Mouse (Mus musculus) MEL (cell line): ENCODE results near the gene Galt. TPM values are rescaled to one million over a fixed set of nuclear protein-coding genes. Genes with fewer than 3 reads are reported as not detected.
"Not testable (repeated sequence)": the region's sequence is repeated elsewhere in the genome, so short reads cannot be mapped to it uniquely, and the experiment has no call there.

Experiments
- DNase-seq: peaks from one replicate; pipeline ENCODE4 v3.0.0; 2011; ENCODE audit warnings: low read depth, low spot score
- H3K27ac ChIP-seq: 2 replicates; pipeline ENCODE4 v1.5.1; 2012; ENCODE audit warnings: low read depth, mild to moderate bottlenecking, control low read depth, low read length, moderate library complexity; ENCODE audit not compliant: control insufficient read depth
- H3K27me3 ChIP-seq, 2 experiments: fragments of 150-350 bp in 1 of 2; sonication (generic) in 1 of 2; 2 replicates each; pipeline ENCODE4 v1.6.1; 2012; ENCODE audit warnings: low read length in 2 of 2, mild to moderate bottlenecking in 2 of 2, improper control_type of control experiment in 1 of 2, moderate library complexity in 1 of 2; ENCODE audit not compliant: insufficient read depth in 2 of 2, control insufficient read depth in 1 of 2
- H3K36me3 ChIP-seq, 2 experiments: 2 replicates each; pipeline ENCODE4 v1.6.1; 2012 to 2014; ENCODE audit warnings: low read length in 2 of 2, improper control_type of control experiment in 1 of 2, inconsistent platforms in 1 of 2, mild to moderate bottlenecking in 1 of 2; ENCODE audit not compliant: insufficient read depth in 2 of 2, control insufficient read depth in 1 of 2
- H3K4me1 ChIP-seq, 2 experiments: fragments of 150-350 bp in 1 of 2; sonication (generic) in 1 of 2; 2 replicates each; pipeline ENCODE4 v1.6.1; 2012; ENCODE audit warnings: low read length in 2 of 2, improper control_type of control experiment in 1 of 2, mild to moderate bottlenecking in 1 of 2; ENCODE audit not compliant: insufficient read depth in 2 of 2, control insufficient read depth in 1 of 2
- H3K4me3 ChIP-seq, 2 experiments: fragments of 150-350 bp in 1 of 2; sonication (generic) in 1 of 2; 2 replicates each; pipeline ENCODE4 v1.5.1; 2012; ENCODE audit warnings: low read depth in 2 of 2, low read length in 2 of 2, mild to moderate bottlenecking in 2 of 2, moderate library complexity in 2 of 2, control low read depth in 1 of 2, improper control_type of control experiment in 1 of 2; ENCODE audit not compliant: control insufficient read depth in 1 of 2, insufficient read depth in 1 of 2
- H3K79me2 ChIP-seq: 2 replicates; pipeline ENCODE4 v1.6.1; 2012; ENCODE audit warnings: mild to moderate bottlenecking, low read length, moderate library complexity; ENCODE audit not compliant: control insufficient read depth, poor library complexity, insufficient read depth
- H3K9ac ChIP-seq: 2 replicates; pipeline ENCODE4 v1.6.1; 2012; ENCODE audit warnings: low read depth, mild to moderate bottlenecking, control low read depth, low read length, moderate library complexity; ENCODE audit not compliant: control insufficient read depth, poor library complexity, severe bottlenecking
- H3K9me3 ChIP-seq: fragments of 150-350 bp; sonication (generic); replicated peaks from 2 replicates; pipeline ENCODE4 v1.6.1; 2012; ENCODE audit warnings: mild to moderate bottlenecking, low read length, improper control_type of control experiment, moderate library complexity; ENCODE audit not compliant: insufficient read depth
- ZKSCAN1 ChIP-seq: IDR thresholded peaks from 2 replicates; pipeline ENCODE4 v1.6.1; 2012; ENCODE audit warnings: low read depth, mild to moderate bottlenecking, inconsistent platforms, low read length, improper control_type of control experiment, moderate library complexity
- ZNF384 ChIP-seq: IDR thresholded peaks from 2 replicates; pipeline ENCODE4 v1.6.1; 2012; ENCODE audit warnings: low read depth, mild to moderate bottlenecking, inconsistent platforms, low read length, improper control_type of control experiment
- polyA plus RNA-seq, 2 experiments: library from polyadenylated mRNA; stranded (reverse) in 1 of 2; unstranded in 1 of 2; fragments of >175 nt in 1 of 2; fragments of >200 nt in 1 of 2; gene quantifications; 2 replicates each; pipeline versions ENCODE4 v1.2.1 to v1.2.4; 2012; ENCODE audit warnings: low replicate concordance in 2 of 2, low read depth in 1 of 2; ENCODE audit not compliant: insufficient read length in 2 of 2, insufficient read depth in 1 of 2, missing spikeins in 1 of 2
- total RNA-seq: library from RNA; depleted of rRNA; stranded (reverse); fragments of 300-350 nt; gene quantifications from 2 replicates; pipeline ENCODE4 v1.2.3, GENCODE M21; 2012

Galt gene
- total and polyA plus RNA-seq, 3 experiments, result 26.5 to 31.9 TPM; not detected in 1

DNA sequence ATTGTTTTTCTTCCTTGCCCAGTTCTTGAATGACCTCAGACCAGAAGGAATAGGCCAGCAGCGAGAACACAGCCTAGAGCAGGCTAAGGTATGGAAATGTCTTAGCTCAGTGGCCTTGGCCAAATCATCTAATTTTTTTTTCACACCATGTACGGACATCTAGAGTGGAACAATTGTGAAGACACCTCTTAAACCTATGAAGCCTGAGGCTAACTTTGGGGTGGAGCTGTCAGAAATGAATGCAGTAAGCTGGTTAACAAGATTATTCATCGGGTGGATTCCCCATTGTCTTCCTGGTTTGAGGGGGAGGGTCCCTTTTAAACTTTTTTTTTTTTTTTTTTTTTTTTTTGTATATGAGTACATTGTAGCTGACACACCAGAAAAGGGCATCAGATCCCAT is 19.5 kb downstream of the Galt start:
- not testable (repeated sequence) for H3K79me2 ChIP-seq, H3K36me3 ChIP-seq, H3K9me3 ChIP-seq, H3K27me3 ChIP-seq, H3K4me1 ChIP-seq
- Histone ChIP-seq H3K4me3 (peak overlapping the region; percentile 24 to 44; a peak in 3 of 4 replicates), H3K9ac (peak overlapping the region; percentile 43), H3K27ac (peak overlapping the region; percentile 29)
- peak; percentile 26 for DNase-seq
- TF ChIP-seq ZNF384, result peak; percentile 59

- DNase-seq, H3K9ac ChIP-seq, H3K36me3 ChIP-seq, H3K4me1 ChIP-seq, H3K79me2 ChIP-seq, H3K27me3 ChIP-seq, H3K27ac ChIP-seq, H3K4me3 ChIP-seq, H3K9me3 ChIP-seq: not testable (repeated sequence)
- TF ChIP-seq ZKSCAN1, result peak; percentile 91
Observed at GRCm38 (mm10) chr4:41775840-41776239, 20.8 kb downstream of the Galt start.

GRCm38 (mm10) chr4:41781271-41781670 is 26.2 kb downstream of the Galt start:
- DNase-seq, H3K27me3 ChIP-seq, H3K79me2 ChIP-seq, H3K9me3 ChIP-seq, H3K9ac ChIP-seq, H3K36me3 ChIP-seq, H3K4me3 ChIP-seq, H3K27ac ChIP-seq, H3K4me1 ChIP-seq: not testable (repeated sequence)

GRCm38 (mm10) chr4:41781748-41782485 is 26.9 kb downstream of the Galt start:
- H3K9me3 ChIP-seq, H3K36me3 ChIP-seq, H3K4me3 ChIP-seq, H3K27me3 ChIP-seq, H3K27ac ChIP-seq, DNase-seq, H3K4me1 ChIP-seq, H3K79me2 ChIP-seq, H3K9ac ChIP-seq: not testable (repeated sequence)

- DNase-seq, H3K9me3 ChIP-seq, H3K79me2 ChIP-seq, H3K27ac ChIP-seq, H3K4me1 ChIP-seq, H3K9ac ChIP-seq, H3K4me3 ChIP-seq, H3K36me3 ChIP-seq, H3K27me3 ChIP-seq: not testable (repeated sequence)
Observed at GRCm38 (mm10) chr4:41782711-41783110, 27.7 kb downstream of the Galt start.

DNA sequence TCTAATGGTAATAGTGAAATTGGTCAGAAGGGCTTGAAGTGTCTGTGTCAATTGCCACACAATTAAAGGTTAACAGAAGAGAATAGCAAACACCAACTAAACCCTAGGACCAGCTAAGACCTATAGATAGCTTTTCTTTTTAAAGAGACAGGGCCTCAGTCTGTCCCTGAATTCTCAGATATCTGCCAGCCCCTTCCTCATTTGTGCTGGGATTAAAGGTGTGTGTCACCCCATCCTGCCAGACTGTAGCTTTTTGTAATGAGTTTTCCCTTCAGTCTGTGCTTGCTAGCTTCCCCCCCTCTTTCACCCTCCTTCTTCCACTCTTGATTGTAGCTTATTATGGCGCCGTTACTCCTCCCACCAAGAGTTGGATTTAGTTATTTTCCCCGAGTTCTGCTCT is 28.2 kb downstream of the Galt start:
- H3K4me3 ChIP-seq, H3K4me1 ChIP-seq, H3K27ac ChIP-seq, H3K9ac ChIP-seq, H3K9me3 ChIP-seq, H3K27me3 ChIP-seq, DNase-seq, H3K79me2 ChIP-seq, H3K36me3 ChIP-seq: not testable (repeated sequence)
